Mouse (Mus musculus): ENCODE results near the gene Prss54.
"Not testable (repeated sequence)": the region's sequence is repeated elsewhere in the genome, so short reads cannot be mapped to it uniquely, and the experiment has no call there.

The Prss54 gene

DNA sequence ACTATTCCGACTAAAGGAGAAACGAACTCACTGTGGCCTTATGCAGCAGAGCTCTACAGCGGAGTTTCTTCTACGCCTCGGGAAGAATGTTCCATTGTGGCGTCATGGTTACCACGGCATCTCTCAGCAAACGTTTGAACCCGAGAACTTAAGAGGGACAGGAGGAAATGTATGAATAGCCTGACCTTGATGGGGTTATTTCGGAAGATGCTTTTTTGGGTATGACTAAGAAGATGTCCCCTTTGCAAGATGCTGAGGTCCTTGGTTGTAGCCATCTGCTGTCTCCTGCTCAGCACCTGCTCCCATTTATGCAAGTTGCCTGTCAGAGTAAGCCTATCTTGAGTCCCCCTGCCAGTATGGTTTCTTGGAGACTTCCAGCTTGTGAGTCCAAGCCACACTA lies at the start of gene Prss54:
Gene Prss54, minus strand, starts transcription at position 101 of the 400 bp plus-strand sequence.
- no peak for DNase-seq (ENCODE audit: low read depth, low spot score)

DNA sequence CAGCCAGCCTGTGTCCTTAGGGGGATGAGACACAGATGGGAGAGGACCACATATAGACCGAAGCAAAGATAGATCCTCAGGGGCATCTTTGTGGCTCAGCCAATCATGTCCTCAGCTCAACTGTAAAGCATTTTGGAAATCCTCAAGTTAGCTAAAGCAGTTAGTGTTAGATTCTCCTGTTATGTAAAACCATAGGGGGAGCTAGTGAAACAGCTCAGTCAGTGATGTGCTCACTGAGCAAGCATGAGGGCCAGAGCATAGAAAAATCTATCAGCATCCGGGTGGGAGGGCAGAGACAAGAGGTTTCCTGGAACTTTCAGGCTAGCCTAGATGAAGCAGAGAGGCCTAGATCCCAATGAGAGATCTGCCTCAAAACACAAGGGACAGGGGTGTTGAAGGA lies 48.7 kb upstream of the Prss54 start:
- DNase-seq (ENCODE audit: low read depth, low spot score) = no peak

DNA sequence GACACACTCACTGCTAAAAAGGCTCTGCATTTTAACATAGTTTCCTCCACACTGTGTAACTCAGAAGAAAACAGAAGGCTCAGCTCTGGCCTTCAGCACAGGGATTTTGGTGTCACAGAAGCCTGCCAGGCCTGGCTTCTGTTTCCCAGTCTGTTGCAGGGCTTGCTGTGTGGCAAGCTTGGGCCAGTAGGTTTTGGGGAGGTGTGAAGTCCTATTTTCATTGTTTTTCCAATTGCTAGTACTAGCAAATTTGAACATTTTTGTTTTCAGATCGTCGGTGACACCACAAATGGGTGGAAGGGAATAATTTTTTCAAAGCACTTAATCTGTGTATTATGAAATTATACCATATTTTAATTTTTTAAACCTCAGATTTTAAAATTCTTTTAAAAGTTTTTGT lies 43.9 kb upstream of the Prss54 start:
- DNase-seq (ENCODE audit: low read depth, low spot score) = no peak

DNA sequence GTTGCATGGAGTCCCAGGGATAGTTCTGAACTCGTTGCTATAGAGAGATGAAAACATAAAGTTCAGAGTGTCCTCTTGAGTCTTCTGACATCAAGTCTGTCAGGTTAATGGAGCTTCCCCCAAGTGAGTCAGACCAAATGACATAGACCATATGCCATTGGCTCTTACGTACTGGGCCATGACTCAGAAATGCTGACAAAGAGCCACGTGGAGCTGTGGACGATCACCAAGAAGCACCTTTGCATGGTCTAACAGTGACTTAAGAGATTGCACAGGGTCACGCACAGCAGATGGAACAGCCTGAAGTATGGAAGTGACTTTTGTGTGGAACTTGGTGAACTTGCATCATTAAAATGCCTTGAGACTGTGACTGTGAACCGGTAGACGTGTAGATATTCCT lies 40.2 kb upstream of the Prss54 start:
- no peak for DNase-seq (ENCODE audit: low read depth, low spot score)

DNA sequence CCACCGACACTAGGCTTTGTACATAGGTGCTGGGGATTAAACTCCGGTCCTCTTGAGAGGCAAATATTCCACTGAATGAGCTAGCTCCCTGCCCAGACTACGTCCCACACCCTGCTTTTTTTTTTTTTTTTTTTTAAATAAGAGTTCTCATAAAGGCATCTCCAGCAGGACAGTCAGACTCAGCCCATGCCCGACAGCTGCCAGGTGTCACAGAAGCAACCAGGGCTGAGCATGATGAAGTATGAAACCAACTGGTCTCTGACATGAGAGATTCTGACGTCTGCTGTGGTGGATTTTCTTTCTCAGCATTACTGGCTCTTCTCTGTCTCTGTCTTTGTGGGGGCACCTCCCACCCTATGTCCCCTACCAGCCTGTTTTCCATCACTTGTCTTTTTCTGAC lies 35.6 kb upstream of the Prss54 start:
- DNase-seq (ENCODE audit: low read depth, low spot score) = no peak

DNA sequence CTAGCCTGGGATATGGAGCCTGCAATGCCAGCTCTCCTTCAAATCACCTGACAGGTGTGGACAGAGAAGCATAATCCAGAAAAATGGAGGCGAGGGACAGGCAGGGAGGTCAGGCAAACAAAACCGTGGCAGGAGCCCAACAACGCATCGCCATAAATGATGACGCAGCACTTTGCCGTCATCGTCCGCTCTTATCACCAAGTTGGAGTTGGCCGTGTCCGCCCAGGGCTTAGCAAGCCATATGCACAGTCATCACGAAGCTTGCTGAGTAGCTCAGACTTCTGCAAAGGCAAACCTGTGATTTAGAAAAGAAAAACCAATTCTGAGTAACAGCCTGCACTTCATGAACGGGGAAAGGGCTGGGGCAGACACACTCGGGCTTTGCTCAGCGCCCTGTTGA lies 34.6 kb upstream of the Prss54 start:
- DNase-seq (ENCODE audit: low read depth, low spot score) = no peak

DNA sequence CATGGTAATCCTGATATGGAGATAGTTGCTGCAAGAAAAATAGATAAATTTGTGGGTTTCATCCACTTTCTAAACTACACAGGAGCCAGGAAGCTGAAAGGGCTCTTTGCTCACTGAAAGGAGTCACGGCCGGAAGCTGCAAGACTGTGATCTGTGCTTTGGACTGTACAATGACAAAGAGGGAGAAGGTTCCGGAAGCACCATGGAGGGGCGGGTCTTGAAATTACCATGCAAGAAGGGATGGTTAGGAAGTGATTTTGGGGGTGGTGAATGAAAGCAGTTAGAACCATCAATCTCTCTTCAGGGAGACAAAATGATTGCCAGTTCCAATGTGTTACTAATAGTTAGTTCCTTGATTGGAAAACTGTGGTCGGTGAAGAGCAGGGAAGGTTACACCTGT lies 33.3 kb upstream of the Prss54 start:
- peak; percentile 80 for DNase-seq (ENCODE audit: low read depth, low spot score)

DNA sequence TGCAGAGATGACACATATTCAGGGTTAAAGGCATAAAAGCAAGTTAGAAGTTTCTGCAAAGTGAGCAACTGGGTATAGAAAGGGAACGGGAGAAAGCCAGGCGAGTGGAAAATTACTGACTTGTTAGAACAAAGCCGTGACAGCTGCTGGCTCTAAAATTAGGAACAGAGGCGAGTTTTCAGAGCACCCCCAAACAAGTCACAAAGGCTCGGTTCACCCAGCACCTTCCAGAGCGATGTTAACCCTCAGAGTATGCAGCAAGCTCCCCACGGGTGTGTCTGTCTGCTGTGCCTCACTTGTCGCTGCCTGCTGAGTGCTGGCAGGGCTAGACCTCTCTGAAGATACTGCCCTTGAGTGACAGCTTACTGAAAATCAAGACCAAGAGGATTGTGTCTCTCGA lies 31.1 kb upstream of the Prss54 start:
- no peak for DNase-seq (ENCODE audit: low read depth, low spot score)

DNA sequence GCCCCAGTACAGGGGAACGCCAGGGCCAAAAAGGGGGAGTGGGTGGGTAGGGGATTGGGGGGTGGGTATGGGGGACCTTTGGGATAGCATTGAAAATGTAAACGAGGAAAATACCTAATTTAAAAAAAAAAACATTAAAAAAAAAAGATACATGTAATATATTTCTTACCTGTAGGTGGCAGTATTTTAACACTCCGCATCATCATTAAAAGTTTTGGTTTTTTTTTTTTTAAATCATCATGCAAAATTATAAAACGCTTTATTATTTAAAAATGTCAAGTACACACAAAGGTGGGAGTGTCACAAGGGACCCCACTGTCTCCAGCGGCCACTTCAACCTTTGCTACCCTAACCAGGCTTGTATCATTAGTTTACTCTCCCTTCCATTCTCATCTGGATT lies 30.4 kb upstream of the Prss54 start:
- not testable (repeated sequence) for DNase-seq (ENCODE audit: low read depth, low spot score)

DNA sequence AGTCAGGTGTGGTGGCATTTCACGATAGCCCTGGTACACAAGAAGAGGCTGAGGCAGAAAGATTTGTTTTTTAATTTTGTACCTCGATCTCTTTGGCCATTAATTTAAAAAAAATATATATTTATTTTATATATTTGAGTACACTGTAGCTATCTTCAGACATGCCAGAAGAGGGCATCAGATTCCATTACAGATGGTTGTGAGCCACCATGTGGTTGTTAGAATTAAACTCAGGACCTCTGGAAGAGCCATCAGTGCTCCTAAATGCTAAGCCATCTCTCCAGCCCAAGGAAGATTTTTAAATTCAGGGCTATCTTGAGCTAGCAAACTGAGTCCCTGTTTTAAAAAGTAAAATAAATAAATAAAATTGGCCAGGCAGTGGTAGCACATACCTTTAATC lies 26.0 kb upstream of the Prss54 start:
- DNase-seq (ENCODE audit: low read depth, low spot score) = no peak

DNA sequence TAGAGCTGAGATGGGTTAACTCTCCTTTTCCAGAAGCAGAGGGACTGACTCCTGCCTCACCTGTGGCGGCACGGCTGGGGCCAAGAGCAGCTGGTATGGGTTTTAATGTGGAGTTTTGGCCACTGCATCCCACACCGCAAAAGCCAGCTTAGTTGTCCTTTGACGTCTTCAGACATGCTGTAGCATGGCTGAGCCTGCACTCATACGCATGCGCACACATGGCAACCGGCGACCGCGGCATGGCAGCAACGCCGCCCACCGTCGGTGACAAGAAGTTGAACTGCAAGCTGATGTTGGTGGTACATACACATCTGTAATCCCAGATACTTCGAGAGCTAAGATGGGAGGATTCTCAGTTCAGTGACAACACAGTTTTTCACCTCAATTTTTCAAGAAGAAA lies 25.2 kb upstream of the Prss54 start:
- peak; percentile 91 for DNase-seq (ENCODE audit: low read depth, low spot score)

DNA sequence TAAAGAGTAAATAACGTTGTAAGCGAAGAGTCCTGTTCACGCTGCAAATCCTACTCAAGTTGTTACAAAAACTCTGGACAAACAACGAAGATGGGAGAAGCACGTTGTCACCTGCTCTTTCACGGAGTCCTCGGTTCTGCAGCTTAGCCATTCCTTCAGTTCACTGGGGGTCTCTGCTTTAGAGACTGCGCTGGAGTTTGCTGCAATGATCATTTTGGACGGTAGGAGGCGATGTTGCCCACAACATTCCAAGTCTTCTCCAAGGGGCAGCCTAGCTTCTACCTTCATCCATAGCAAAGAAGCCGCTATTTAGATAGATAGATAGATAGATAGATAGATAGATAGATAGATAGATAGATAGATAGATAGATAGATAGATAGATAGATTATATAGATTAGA lies 23.7 kb upstream of the Prss54 start:
- peak; percentile 87 for DNase-seq (ENCODE audit: low read depth, low spot score)

DNA sequence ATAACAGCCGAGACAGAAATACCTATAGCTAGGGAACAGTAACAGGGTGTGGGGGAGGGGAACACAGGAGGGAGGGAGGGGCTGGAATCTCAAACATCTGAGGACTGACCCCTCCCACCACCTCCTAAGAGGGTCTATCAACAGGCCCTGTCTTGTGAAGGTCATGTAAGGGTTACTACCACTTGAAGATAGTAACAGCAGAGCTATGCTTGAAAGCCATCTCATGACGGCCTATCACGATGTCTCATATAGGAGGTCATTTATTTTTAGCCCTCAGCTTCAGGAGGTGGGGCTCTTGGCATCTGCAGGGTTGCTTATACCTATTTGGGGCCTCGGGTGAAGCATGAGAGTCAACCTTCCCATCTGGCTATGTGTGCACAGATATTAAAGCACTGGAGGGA lies 20.7 kb upstream of the Prss54 start:
- DNase-seq (ENCODE audit: low read depth, low spot score) = peak; percentile 91

DNA sequence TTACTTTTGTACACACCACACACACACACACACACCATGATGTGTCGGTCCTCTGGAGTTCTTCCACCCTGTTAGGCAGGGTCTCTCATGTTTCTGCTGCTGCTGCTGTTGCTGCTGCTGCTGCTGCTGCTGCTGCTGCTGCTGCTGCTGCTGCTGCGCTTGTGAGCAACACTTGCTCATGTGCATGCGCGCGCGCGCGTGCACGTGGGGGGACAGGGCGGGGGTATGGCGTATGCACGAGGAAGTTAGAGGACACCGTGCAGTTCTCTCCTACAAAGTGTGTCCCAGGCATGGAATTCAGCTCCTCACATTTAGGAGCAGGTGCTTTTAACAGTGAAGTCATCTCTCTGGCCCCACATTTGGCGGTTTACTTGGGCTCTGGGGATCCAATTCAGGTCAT lies 19.0 kb upstream of the Prss54 start:
- peak; percentile 70 for DNase-seq (ENCODE audit: low read depth, low spot score)

DNA sequence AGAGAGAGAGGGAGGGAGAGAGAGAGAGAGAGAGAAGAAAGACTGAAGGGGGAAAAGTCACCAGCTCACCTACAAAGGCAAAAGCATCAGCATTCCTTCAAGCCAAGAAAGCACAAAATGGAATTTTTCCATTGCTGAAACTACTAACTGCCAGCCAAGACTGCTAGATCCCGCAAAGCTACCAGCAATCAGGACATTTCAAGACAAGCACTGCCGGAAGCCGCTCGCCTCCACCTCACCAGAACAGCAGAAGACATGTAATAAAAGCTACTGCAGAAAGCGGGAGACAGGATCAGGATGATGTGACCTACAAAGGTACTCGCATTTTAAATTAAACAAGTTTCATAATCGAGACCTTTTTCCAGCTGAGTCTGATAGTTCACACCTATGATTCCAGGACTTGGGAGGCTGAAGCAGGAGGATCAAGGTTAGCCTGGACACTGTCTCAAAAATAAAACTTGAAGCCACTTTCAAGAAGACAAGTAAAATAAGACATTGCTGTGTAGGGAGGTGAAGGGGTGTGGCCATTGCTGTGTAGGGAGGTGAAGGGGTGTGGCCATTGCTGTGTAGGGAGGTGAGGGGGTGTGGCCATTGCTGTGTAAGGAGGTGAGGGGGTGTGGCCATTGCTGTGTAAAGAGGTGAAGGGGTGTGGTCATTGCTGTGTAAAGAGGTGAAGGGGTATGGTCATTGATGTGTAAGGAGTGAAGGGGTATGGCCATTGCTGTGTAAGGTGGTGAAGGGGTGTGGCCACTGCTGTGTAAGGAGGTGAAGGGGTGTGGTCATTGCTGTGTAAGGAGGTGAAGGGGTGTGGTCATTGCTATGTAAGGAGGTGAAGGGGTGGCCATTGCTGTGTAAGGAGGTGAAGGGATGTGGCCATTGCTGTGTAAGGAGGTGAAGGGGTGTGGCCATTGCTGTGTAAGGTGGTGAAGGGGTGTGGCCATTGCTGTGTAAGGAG lies 17.6 kb upstream of the Prss54 start:
- DNase-seq (ENCODE audit: low read depth, low spot score) = peak; percentile 85

DNA sequence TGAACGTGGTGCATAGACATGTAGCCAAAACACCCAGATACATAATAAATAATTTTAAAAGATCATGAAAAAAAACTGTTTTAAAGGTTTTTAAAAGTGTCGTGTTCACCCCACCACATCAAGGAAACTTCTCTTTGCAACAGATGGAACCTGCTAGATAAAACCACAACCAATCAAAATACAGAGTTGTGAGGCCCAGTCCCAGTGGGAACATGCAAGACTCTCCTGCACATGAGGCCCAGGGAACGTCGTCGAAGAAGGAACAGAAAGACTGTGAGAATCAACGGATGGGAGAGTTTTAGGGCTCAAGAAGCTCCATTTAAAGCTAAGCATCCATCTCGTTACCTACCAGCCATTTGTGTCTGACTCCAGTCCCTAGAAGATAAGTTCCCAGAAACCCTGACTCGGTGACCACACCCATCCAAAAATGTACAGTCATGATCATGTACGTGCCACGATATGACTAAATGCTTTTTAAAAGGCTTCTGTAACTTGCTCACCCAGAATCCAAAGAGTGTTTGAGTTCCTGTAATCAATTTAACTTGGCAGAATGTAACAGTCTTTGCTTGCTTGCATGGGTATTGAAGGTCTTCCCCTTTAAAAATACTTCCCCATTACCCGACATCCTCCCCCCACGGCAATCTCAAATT lies 16.1 kb upstream of the Prss54 start:
- DNase-seq (ENCODE audit: low read depth, low spot score) = no peak

DNA sequence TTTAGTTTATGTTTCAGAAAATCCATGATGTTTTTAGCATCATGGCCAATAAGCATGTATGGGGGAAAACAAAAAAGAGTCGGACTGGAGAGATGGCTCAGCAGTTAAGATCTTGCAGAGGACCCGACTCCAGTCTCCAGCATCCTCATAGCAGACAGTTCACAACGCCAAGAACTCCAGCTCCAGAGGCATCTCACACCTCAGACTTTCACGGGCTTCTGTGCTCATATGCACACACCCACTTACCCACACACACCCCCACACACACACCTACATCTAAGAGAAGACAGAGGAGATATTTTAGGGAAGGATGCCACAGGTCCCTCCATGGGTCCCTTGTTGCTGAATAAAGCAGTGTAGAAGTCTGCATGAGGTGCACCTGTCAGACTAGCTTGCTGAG lies 14.4 kb upstream of the Prss54 start:
- DNase-seq (ENCODE audit: low read depth, low spot score) = no peak

DNA sequence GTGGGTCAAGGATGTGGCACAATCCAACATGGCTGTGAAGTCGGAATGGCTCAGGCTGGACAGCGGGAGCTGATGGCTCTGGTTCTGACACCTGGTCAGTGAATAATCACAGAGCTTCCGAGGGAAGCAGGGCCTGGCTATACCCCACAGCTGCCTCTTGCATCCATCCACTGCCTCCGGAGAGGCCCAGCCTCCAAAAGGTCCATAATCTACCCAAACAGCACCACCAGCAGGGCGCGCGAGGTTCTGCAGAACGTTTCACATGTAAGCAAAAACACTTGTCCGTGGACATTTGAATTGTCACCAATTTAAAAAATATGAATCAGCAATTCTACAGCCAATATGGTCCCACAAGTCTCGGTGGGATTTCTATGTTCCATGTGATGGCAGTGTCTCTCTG lies 13.1 kb upstream of the Prss54 start:
- DNase-seq (ENCODE audit: low read depth, low spot score) = peak; percentile 72

DNA sequence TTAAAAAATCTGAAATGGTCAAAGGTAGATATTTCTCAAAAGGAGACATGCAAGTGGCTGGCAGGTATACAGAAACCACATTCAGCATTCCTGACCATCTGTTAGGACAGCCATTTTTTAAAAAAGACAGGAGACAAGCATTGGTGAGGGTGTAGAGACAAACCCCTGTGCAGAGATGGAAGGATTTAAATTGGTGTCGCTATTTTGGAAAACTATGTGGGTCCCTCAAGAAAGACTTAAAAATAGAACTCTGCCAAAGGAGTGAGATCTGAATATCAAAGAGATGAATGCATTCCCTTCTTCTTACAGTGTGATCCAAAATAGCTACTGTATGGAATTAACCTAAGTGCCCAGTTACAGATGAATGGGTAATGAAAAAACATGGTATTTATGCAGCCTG lies 11.2 kb upstream of the Prss54 start:
- no peak for DNase-seq (ENCODE audit: low read depth, low spot score)

DNA sequence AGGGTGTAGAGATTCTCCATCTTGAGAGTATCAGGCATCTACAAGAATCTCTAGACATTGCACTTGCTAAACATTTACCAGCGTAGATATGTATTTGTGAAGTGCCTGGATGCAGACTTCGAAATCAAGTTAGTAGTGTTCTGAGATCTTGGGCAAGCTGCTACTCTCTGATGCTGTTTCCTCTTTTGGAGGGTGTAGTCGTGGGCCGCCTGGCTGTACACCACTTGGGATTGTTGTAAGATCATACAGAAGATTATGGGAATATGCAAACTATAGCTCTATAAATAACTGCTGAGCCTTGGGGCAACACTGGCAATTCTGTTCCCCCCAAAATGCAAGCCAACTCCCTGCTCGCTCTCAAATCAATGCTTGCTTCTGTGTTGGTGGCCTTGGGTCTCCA lies 3.0 kb downstream of the Prss54 start:
- no peak for DNase-seq (ENCODE audit: low read depth, low spot score)

DNA sequence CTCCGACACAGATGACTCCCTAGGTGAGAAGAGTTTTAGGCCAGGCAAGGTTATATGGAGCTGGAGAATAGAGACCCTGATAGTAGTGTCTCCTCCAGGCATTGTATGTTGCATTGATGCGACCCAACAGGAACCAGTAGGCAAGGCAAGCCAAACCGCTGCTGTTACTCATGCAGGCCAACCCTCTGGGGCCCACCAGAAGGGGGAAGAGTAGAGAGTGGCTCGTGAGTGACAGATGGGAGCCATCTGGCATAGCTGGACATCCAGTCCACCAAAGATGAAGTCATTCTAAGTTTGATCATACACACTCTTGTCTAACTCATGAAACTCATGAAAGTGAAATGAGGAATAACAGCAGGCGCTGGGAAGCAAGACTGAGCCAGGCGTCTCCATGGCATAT lies 9.3 kb downstream of the Prss54 start:
- no peak for DNase-seq (ENCODE audit: low read depth, low spot score)

DNA sequence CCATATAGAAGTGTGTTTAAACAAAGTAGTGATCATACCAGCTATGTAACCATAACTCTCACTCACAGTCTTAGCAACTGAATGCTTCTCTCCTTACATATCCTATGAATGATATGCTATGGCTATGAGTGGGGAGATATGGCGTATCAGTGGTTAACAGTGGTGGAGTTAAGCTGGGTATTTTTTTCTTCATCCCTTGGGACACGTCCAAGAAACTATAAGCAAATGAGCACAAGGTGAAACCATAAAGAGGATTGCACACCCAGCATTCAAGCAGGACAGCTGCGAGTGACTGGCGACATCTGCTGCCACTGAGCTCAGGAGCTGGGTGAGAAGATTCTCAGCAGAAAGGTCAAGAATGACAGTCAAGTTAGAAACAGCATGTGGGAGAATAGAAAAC lies 9.9 kb downstream of the Prss54 start:
- no peak for DNase-seq (ENCODE audit: low read depth, low spot score)

DNA sequence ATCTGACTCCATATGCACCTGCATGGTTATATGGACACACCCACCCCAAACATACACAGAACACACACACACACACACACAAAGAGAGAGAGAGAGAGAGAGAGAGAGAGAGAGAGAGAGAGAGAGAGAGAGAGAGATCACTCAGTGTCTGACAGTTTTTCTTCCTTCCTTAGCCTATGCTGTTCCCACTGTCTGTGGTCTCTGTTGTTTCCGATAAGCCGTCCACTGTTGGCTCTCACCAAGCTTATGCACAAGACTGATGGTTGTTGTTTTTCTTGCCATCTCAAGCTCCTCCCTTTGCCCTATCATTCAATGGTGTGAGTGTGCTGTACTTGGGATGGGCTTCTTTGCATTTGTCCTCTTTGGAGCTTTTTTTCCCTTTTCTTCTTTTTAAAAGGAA lies 20.2 kb downstream of the Prss54 start:
- no peak for DNase-seq (ENCODE audit: low read depth, low spot score)
